Comparison of ENCODE assay signal across 8 mouse cellular contexts in genomic region chr10:42842358-42842757, GRCm38 (mm10). TPM values are rescaled to one million over a fixed set of nuclear protein-coding genes. Genes with fewer than 3 reads are reported as not detected.
DNase-seq lines count a peak whose midpoint lies in the region; ATAC-seq and TF ChIP-seq lines count a peak whose summit lies in the region.

No protein-coding gene starts in this region.

- H3K4me1 ChIP-seq in G1E (ENCODE audit: insufficient read depth, low read depth, low read length), result no peaks in the 10 kb centered on the region; the same call in 1 of the 2 replicates
- 0 out of 2 replicates have a peak, but pooled peaks cover 3% of the 10 kb centered on the region for H3K4me1 ChIP-seq in forebrain, embryonic 13.5 days

- no peaks in the 10 kb centered on the region for H3K9me3 ChIP-seq in G1E (replicated peaks)
- H3K9me3 ChIP-seq in forebrain, embryonic 13.5 days (replicated peaks), result no peaks in the 10 kb centered on the region

- no peak overlapping the region for H3K9ac ChIP-seq in forebrain, embryonic 13.5 days

- H3K36me3 ChIP-seq in G1E (replicated peaks), result no peaks in the 10 kb centered on the region
- peaks cover 14% of the 10 kb centered on the region for H3K36me3 ChIP-seq in forebrain, embryonic 13.5 days (ENCODE audit: poor library complexity, severe bottlenecking)

- no peaks in the 10 kb centered on the region for H3K27me3 ChIP-seq in G1E (ENCODE audit: insufficient read depth, low read length)
- no peaks in the 10 kb centered on the region for H3K27me3 ChIP-seq in forebrain, embryonic 13.5 days

- no peak overlapping the region for H3K27ac ChIP-seq in forebrain, embryonic 13.5 days

- no peak overlapping the region for H3K4me3 ChIP-seq in G1E (ENCODE audit: low read depth, low read length)
- H3K4me3 ChIP-seq in forebrain, embryonic 13.5 days, result no peak overlapping the region

- 15% methylated on average over 9 of the region's 9 CpGs for WGBS in forebrain, embryonic 13.5 days

- intact Hi-C loops in heart, postnatal 10 days (cut with DNase I), result loop anchor here (1.0 to 2.0 kb wide), 2 partner anchors 100 to 148 kb away; no protein-coding TSS in a partner anchor

- H3K4me2 ChIP-seq in forebrain, embryonic 13.5 days, result no peak overlapping the region

- ATAC-seq in G1E (ENCODE audit: extremely low read depth, insufficient number of reproducible peaks, low FRiP score, poor library complexity, severe bottlenecking), result no peak
- ATAC-seq in cerebellum, adult (ENCODE audit: insufficient number of reproducible peaks, low FRiP score, low TSS enrichment), result peak; percentile 28; the same call in 1 of the 2 replicates
- peak; percentile 63; the same call in 1 of the 2 replicates for ATAC-seq in forebrain, embryonic 13.5 days

- TF ChIP-seq CTCF in G1E (IDR thresholded peaks at IDR 0.05; ENCODE audit: low read depth, low read length), result peak; percentile 51; the same call in 1 of the 2 replicates

- DNase-seq in G1E (ENCODE audit: low spot score), result peak; percentile 2
- peak; percentile 84 to 90 for DNase-seq in heart, postnatal 10 days
- peak; percentile 45 to 87 for DNase-seq in kidney, postnatal 36 days
- DNase-seq in lung, postnatal 14 days, result peak; percentile 85
- DNase-seq in retina, postnatal 1 day, result peak; percentile 76
- peak; percentile 83 for DNase-seq in thymus, postnatal 25 days

RNA-seq across cellular contexts. Expression of gene Scml4, which starts 17.8 kb away (rescaled TPM):
- total RNA-seq in G1E (2014; fragmentation: Nextera tagmentation) (not detected in 2 replicates), G1E (2017) (0.06 TPM in 1 of 2 replicates, not detected in the other)
- not detected in 2 replicates for polyA plus RNA-seq in G1E (2012)
- polyA plus RNA-seq in forebrain, embryonic 13.5 days (2015; fragmentation: Nextera tagmentation; extraction: Ambion mirVana), result 5.2 and 7.6 TPM in 2 replicates
- 1 to 10 TPM; 3.6 TPM for total RNA-seq in heart, postnatal 10 days (2021)

Comparison
In these comparisons a context has a peak if more than half of its experiments do, and no peak if none do; other contexts are left out.
1. DNase-seq: peak in every context shown above with its lines; median percentile 87 in heart, postnatal 10 days; 85 in lung, postnatal 14 days; 83 in thymus, postnatal 25 days; 76 in retina, postnatal 1 day; 66 in kidney, postnatal 36 days; 2 in G1E.
2. RNA of gene Scml4, which starts 17.8 kb away (total RNA-seq): 3.6 TPM in heart, postnatal 10 days; 0.06 TPM in G1E; every median in the first group is over 4 times any median in the second.